Mouse (Mus musculus): ENCODE measurements at regions not wholly inside any gene's neighbourhood (a gene's known extent, or its start where the extent isn't known, plus 50 kb on each side); places are given as distances from the start of the nearest gene placed in this dataset.
A peak's percentile ranks its signal among the peaks of the same experiment; 100 is the strongest.

- Histone ChIP-seq H3K4me3 (ENCODE audit: insufficient read depth in 1 of 2, low read depth in 1 of 2, low read length in 2 of 2, poor library complexity in 1 of 2, severe bottlenecking in 1 of 2) (no peak overlapping the region), H3K9me3 (ENCODE audit: control insufficient read depth, insufficient read depth, low read depth, low read length) (no peaks in the 10 kb centered on the region), H3K4me1 (ENCODE audit: control insufficient read depth in 2 of 2, insufficient read depth in 2 of 2, low read length in 2 of 2, poor library complexity in 1 of 2) (no peaks in the 10 kb centered on the region), H3K36me3 (ENCODE audit: control insufficient read depth, insufficient read depth, low read length, poor library complexity, severe bottlenecking) (no peaks in the 10 kb centered on the region), H3K27ac (ENCODE audit: insufficient read depth, low read depth, low read length, poor library complexity, severe bottlenecking) (no peak overlapping the region), H3K9ac (ENCODE audit: insufficient read depth, low read depth, low read length, poor library complexity, severe bottlenecking) (no peak overlapping the region)
- in situ Hi-C loops (cut with MboI; ENCODE audit: low sequenced_read_pairs in 2 of 2, unreplicated experiment in 2 of 2): no loop called here
- no peak for DNase-seq (ENCODE audit: low read depth, low spot score)
- TF ChIP-seq ZNF384 (IDR thresholded peaks at IDR 0.05; ENCODE audit: low read depth, low read length): no peak
- no peak for TF ChIP-seq HCFC1 (IDR thresholded peaks at IDR 0.05; ENCODE audit: borderline replicate concordance, insufficient read depth, low read length)
- TF ChIP-seq CHD2 (IDR thresholded peaks at IDR 0.05; ENCODE audit: low read depth, low read length): no peak
- no peak for TF ChIP-seq MAFK (IDR thresholded peaks at IDR 0.05; ENCODE audit: insufficient read depth, low read depth, low read length)
- TF ChIP-seq ZC3H11A (IDR thresholded peaks at IDR 0.05; ENCODE audit: borderline replicate concordance, low read depth, low read length): no peak
Measured at GRCm38 (mm10) chr2:55182416-55182815, 253.4 kb upstream of the Kcnj3 start.

- in situ Hi-C loops (cut with MboI; ENCODE audit: low sequenced_read_pairs in 2 of 2, unreplicated experiment in 2 of 2): no loop called here
- H3K27ac ChIP-seq (ENCODE audit: insufficient read depth, low read depth, low read length, poor library complexity, severe bottlenecking): no peak overlapping the region
- no peaks in the 10 kb centered on the region for H3K9me3 ChIP-seq (ENCODE audit: control insufficient read depth, insufficient read depth, low read depth, low read length)
- H3K9ac ChIP-seq (ENCODE audit: insufficient read depth, low read depth, low read length, poor library complexity, severe bottlenecking): no peak overlapping the region
- H3K36me3 ChIP-seq (ENCODE audit: control insufficient read depth, insufficient read depth, low read length, poor library complexity, severe bottlenecking): no peaks in the 10 kb centered on the region
- no peak for DNase-seq (ENCODE audit: low read depth, low spot score)
- peaks cover 2 to 6% of the 10 kb centered on the region in 2 experiments; a peak in 2 of 4 replicates for H3K4me1 ChIP-seq (ENCODE audit: control insufficient read depth in 2 of 2, insufficient read depth in 2 of 2, low read length in 2 of 2, poor library complexity in 1 of 2)
- TF ChIP-seq ZNF384 (IDR thresholded peaks at IDR 0.05; ENCODE audit: low read depth, low read length): no peak
- TF ChIP-seq HCFC1 (IDR thresholded peaks at IDR 0.05; ENCODE audit: borderline replicate concordance, insufficient read depth, low read length): no peak
- TF ChIP-seq MAFK (IDR thresholded peaks at IDR 0.05; ENCODE audit: insufficient read depth, low read depth, low read length): no peak
- TF ChIP-seq CHD2 (IDR thresholded peaks at IDR 0.05; ENCODE audit: low read depth, low read length): no peak
- no peak for TF ChIP-seq ZC3H11A (IDR thresholded peaks at IDR 0.05; ENCODE audit: borderline replicate concordance, low read depth, low read length)
- no peak overlapping the region for H3K4me3 ChIP-seq (ENCODE audit: insufficient read depth in 1 of 2, low read depth in 1 of 2, low read length in 2 of 2, poor library complexity in 1 of 2, severe bottlenecking in 1 of 2)
Measured at GRCm38 (mm10) chr2:55206891-55207290, 228.9 kb upstream of the Kcnj3 start.

DNA sequence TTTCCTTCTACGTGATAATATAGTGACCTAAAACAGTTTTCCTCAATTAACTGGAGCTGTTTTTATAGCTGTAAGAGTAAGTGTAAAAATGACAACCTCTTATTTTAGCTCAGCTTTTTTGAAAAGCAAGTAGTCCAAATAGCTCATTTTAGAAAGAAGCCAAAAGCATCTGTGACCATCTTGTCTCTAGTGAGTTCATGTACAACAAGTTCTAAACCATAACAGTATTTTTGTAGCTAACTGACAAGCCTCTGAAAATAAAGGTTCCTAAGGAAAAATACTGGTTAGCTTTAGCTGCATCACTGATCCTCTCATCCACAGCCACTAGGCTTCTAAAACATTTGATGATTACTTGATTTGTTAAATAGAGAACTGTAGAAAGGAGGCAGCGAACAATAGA, 227.2 kb upstream of the Kcnj3 start:
- no peak for DNase-seq (ENCODE audit: low read depth, low spot score)
- H3K9me3 ChIP-seq (ENCODE audit: control insufficient read depth, insufficient read depth, low read depth, low read length): no peaks in the 10 kb centered on the region
- H3K4me1 ChIP-seq (ENCODE audit: control insufficient read depth in 2 of 2, insufficient read depth in 2 of 2, low read length in 2 of 2, poor library complexity in 1 of 2): peaks cover 2 to 6% of the 10 kb centered on the region in 2 experiments; a peak in 2 of 4 replicates
- no peak overlapping the region for H3K9ac ChIP-seq (ENCODE audit: insufficient read depth, low read depth, low read length, poor library complexity, severe bottlenecking)
- no peak overlapping the region for H3K4me3 ChIP-seq (ENCODE audit: insufficient read depth in 1 of 2, low read depth in 1 of 2, low read length in 2 of 2, poor library complexity in 1 of 2, severe bottlenecking in 1 of 2)
- no peak for TF ChIP-seq CHD2 (IDR thresholded peaks at IDR 0.05; ENCODE audit: low read depth, low read length)
- TF ChIP-seq ZC3H11A (IDR thresholded peaks at IDR 0.05; ENCODE audit: borderline replicate concordance, low read depth, low read length): no peak
- TF ChIP-seq ZNF384 (IDR thresholded peaks at IDR 0.05; ENCODE audit: low read depth, low read length): no peak
- no peak for TF ChIP-seq HCFC1 (IDR thresholded peaks at IDR 0.05; ENCODE audit: borderline replicate concordance, insufficient read depth, low read length)
- in situ Hi-C loops (cut with MboI; ENCODE audit: low sequenced_read_pairs in 2 of 2, unreplicated experiment in 2 of 2): no loop called here
- H3K27ac ChIP-seq (ENCODE audit: insufficient read depth, low read depth, low read length, poor library complexity, severe bottlenecking): no peak overlapping the region
- no peaks in the 10 kb centered on the region for H3K36me3 ChIP-seq (ENCODE audit: control insufficient read depth, insufficient read depth, low read length, poor library complexity, severe bottlenecking)

- Histone ChIP-seq H3K9ac (ENCODE audit: insufficient read depth, low read depth, low read length, poor library complexity, severe bottlenecking) (no peak overlapping the region), H3K4me1 (ENCODE audit: control insufficient read depth in 2 of 2, insufficient read depth in 2 of 2, low read length in 2 of 2, poor library complexity in 1 of 2) (peaks cover 2 to 6% of the 10 kb centered on the region in 2 experiments; a peak in 2 of 4 replicates), H3K27ac (ENCODE audit: insufficient read depth, low read depth, low read length, poor library complexity, severe bottlenecking) (peak overlapping the region; percentile 86; the same call in 1 of the 2 replicates), H3K4me3 (ENCODE audit: insufficient read depth in 1 of 2, low read depth in 1 of 2, low read length in 2 of 2, poor library complexity in 1 of 2, severe bottlenecking in 1 of 2) (no peak overlapping the region), H3K9me3 (ENCODE audit: control insufficient read depth, insufficient read depth, low read depth, low read length) (no peaks in the 10 kb centered on the region), H3K36me3 (ENCODE audit: control insufficient read depth, insufficient read depth, low read length, poor library complexity, severe bottlenecking) (no peaks in the 10 kb centered on the region)
- TF ChIP-seq HCFC1 (IDR thresholded peaks at IDR 0.05; ENCODE audit: borderline replicate concordance, insufficient read depth, low read length) (no peak), ZC3H11A (IDR thresholded peaks at IDR 0.05; ENCODE audit: borderline replicate concordance, low read depth, low read length) (no peak), MAFK (IDR thresholded peaks at IDR 0.05; ENCODE audit: insufficient read depth, low read depth, low read length) (no peak), ZNF384 (IDR thresholded peaks at IDR 0.05; ENCODE audit: low read depth, low read length) (no peak), CHD2 (IDR thresholded peaks at IDR 0.05; ENCODE audit: low read depth, low read length) (no peak)
- in situ Hi-C loops (cut with MboI; ENCODE audit: low sequenced_read_pairs in 2 of 2, unreplicated experiment in 2 of 2): no loop called here
- no peak for DNase-seq (ENCODE audit: low read depth, low spot score)
Measured at GRCm38 (mm10) chr2:55209848-55210390, 225.9 kb upstream of the Kcnj3 start.

All from ES-E14 (cell line).